Mouse (Mus musculus) small intestine, adult 2 months (tissue): ENCODE data around the gene Sde2. TPM values are rescaled to one million over a fixed set of nuclear protein-coding genes. Genes with fewer than 3 reads are reported as not detected.

Source experiments
- H3K27ac ChIP-seq: fragments of 200-500 bp; 2 replicates; pipeline ENCODE4 v1.5.1; 2012; ENCODE audit warnings: low read depth, low read length, control low read depth, inconsistent platforms; ENCODE audit not compliant: insufficient read depth
- H3K27me3 ChIP-seq: fragments of 200-500 bp; 2 replicates; pipeline ENCODE4 v1.6.1; 2012; ENCODE audit warnings: mild to moderate bottlenecking, moderate library complexity, low read length, inconsistent platforms; ENCODE audit not compliant: control insufficient read depth, insufficient read depth
- H3K36me3 ChIP-seq: fragments of 200-500 bp; 2 replicates; pipeline ENCODE4 v1.6.1; 2012; ENCODE audit warnings: mild to moderate bottlenecking, low read length, control low read depth, inconsistent platforms; ENCODE audit not compliant: control insufficient read depth, insufficient read depth
- H3K4me1 ChIP-seq: fragments of 200-500 bp; 2 replicates; pipeline ENCODE4 v1.6.1; 2012; ENCODE audit warnings: low read length, inconsistent platforms, mixed read lengths; ENCODE audit not compliant: control insufficient read depth, insufficient read depth, insufficient read length
- H3K4me3 ChIP-seq: fragments of 200-500 bp; 2 replicates; pipeline ENCODE4 v1.5.1; 2012; ENCODE audit warnings: low read depth, mild to moderate bottlenecking, control low read depth, inconsistent platforms, low read length, moderate library complexity
- CTCF ChIP-seq: fragments of 200-500 bp; IDR thresholded peaks from 2 replicates; pipeline ENCODE4 v1.5.1; 2012; ENCODE audit warnings: low read depth, mild to moderate bottlenecking, control low read depth, inconsistent platforms, low read length, moderate library complexity, mixed read lengths; ENCODE audit not compliant: insufficient replicate concordance, insufficient read length; ENCODE audit errors: extremely low read depth
- POLR2A ChIP-seq: fragments of 200-500 bp; IDR thresholded peaks from 2 replicates; pipeline ENCODE4 v1.6.1; 2012; ENCODE audit warnings: low read depth, mild to moderate bottlenecking, control low read depth, inconsistent platforms, low read length, moderate library complexity
- WGBS: fragments of 180-500 bp; shearing (Covaris S2); methylation state at CpG from one replicate; pipeline ENCODE4 v1.1.7; 2018; 5-methylcytosine and 5-hydroxymethylcytosine counted together
- polyA plus RNA-seq: library from polyadenylated mRNA; depleted of rRNA; stranded (reverse); fragments of >200 nt; gene quantifications from 2 replicates; pipeline ENCODE4 v1.2.3, GENCODE M21; 2012

The Sde2 gene
- polyA plus RNA-seq, 1 experiment = 5.9 TPM

GRCm38 (mm10) chr1:180904039-180904814 is 53.3 kb downstream of the Sde2 start, which contains the start of gene Pycr2:
Gene Pycr2 (plus strand): TSS chr1:180904293.
- H3K36me3 ChIP-seq = peaks cover 9% of the 10 kb centered on the region
- no peaks in the 10 kb centered on the region for H3K27me3 ChIP-seq
- no peak for TF ChIP-seq CTCF
- TF ChIP-seq POLR2A = peak; percentile 58; the same call in 1 of the 2 replicates
- peak within 1 kb of the TSS; percentile 70 for H3K4me3 ChIP-seq
- H3K27ac ChIP-seq = peak within 1 kb of the TSS; percentile 70
- under 1% methylated on average over 52 of the region's 52 CpGs for WGBS
- H3K4me1 ChIP-seq = no peaks in the 10 kb centered on the region; the same call in 1 of the 2 replicates

GRCm38 (mm10) chr1:180904815-180905080 is 53.8 kb downstream of the Sde2 start:
- Histone ChIP-seq H3K27ac (no peak overlapping the region), H3K27me3 (no peaks in the 10 kb centered on the region), H3K36me3 (peaks cover 9% of the 10 kb centered on the region), H3K4me3 (peak overlapping the region; percentile 70), H3K4me1 (no peaks in the 10 kb centered on the region; the same call in 1 of the 2 replicates)
- 7% methylated on average over 5 of the region's 5 CpGs for WGBS
- TF ChIP-seq POLR2A = no peak
- no peak for TF ChIP-seq CTCF

- H3K36me3 ChIP-seq = peaks cover 9% of the 10 kb centered on the region
- TF ChIP-seq POLR2A (no peak), CTCF (no peak)
- H3K4me1 ChIP-seq = no peaks in the 10 kb centered on the region; the same call in 1 of the 2 replicates
- peak overlapping the region; percentile 31; the same call in 1 of the 2 replicates for H3K4me3 ChIP-seq
- H3K27me3 ChIP-seq = no peaks in the 10 kb centered on the region
- H3K27ac ChIP-seq = no peak overlapping the region
- WGBS = 74% methylated on average over 6 of the region's 6 CpGs
Observed at GRCm38 (mm10) chr1:180905307-180905706, 54.4 kb downstream of the Sde2 start.

- no peak overlapping the region; the same call in 1 of the 2 replicates for H3K4me3 ChIP-seq
- H3K27ac ChIP-seq = no peak overlapping the region
- 92% methylated on average over 17 of the region's 17 CpGs for WGBS
- no peaks in the 10 kb centered on the region; the same call in 1 of the 2 replicates for H3K4me1 ChIP-seq
- TF ChIP-seq POLR2A = no peak
- TF ChIP-seq CTCF = no peak
- peaks cover 9% of the 10 kb centered on the region for H3K36me3 ChIP-seq
- no peaks in the 10 kb centered on the region for H3K27me3 ChIP-seq
Observed at GRCm38 (mm10) chr1:180905876-180906275, 54.9 kb downstream of the Sde2 start.

- no peak for TF ChIP-seq POLR2A
- TF ChIP-seq CTCF = no peak
- Histone ChIP-seq H3K36me3 (peaks cover 9% of the 10 kb centered on the region), H3K27me3 (no peaks in the 10 kb centered on the region), H3K27ac (no peak overlapping the region), H3K4me1 (no peaks in the 10 kb centered on the region; the same call in 1 of the 2 replicates), H3K4me3 (no peak overlapping the region)
- WGBS = 92% methylated on average over 24 of the region's 24 CpGs
Observed at GRCm38 (mm10) chr1:180906461-180907147, 55.7 kb downstream of the Sde2 start.

- TF ChIP-seq POLR2A (no peak), CTCF (no peak)
- WGBS = 47% methylated on average over 8 of the region's 8 CpGs
- Histone ChIP-seq H3K36me3 (peaks cover 9% of the 10 kb centered on the region), H3K4me3 (no peak overlapping the region), H3K4me1 (peaks cover 2% of the 10 kb centered on the region; the same call in 1 of the 2 replicates), H3K27me3 (no peaks in the 10 kb centered on the region), H3K27ac (no peak overlapping the region)
Observed at GRCm38 (mm10) chr1:180911138-180911537, 60.2 kb downstream of the Sde2 start.
